31 mouse cellular contexts compared by ENCODE assay signal in genomic region chr11:84164561-84164960, GRCm38 (mm10). TPM values are rescaled to one million over a fixed set of nuclear protein-coding genes. Genes with fewer than 3 reads are reported as not detected.
DNase-seq lines count a peak whose midpoint lies in the region; ATAC-seq and TF ChIP-seq lines count a peak whose summit lies in the region.
"Had no signal": no experiment of that assay in that cellular context is flagged by ENCODE, and none has a peak within 500 bp of the region (broad histone marks: within the 10 kb centered on the region; RNA-seq: fewer than 3 reads in every experiment).

No protein-coding gene starts in this region.

- no peak for TF ChIP-seq CTCF in small intestine, adult 2 months (IDR thresholded peaks at IDR 0.05; ENCODE audit: extremely low read depth, insufficient read length, insufficient replicate concordance, low read depth, low read length)

- H3K4me2 ChIP-seq in heart, embryonic 12.5 days: no peak overlapping the region
- no peak overlapping the region for H3K4me2 ChIP-seq in intestine, embryonic 14.5 days (ENCODE audit: low read length)
- 0 out of 2 replicates have a peak overlapping the region, but pooled peaks have one; percentile 7 for H3K4me2 ChIP-seq in intestine, embryonic 16.5 days (ENCODE audit: low read depth, low read length)
- no peak overlapping the region for H3K4me2 ChIP-seq in kidney, embryonic 16.5 days (replicated peaks; ENCODE audit: low read depth, low read length)
- H3K4me2 ChIP-seq: embryonic facial prominence, embryonic 13.5 days; embryonic facial prominence, embryonic 15.5 days; forebrain, embryonic 12.5 days had no signal

- H3K9ac ChIP-seq in heart, embryonic 12.5 days: no peak overlapping the region
- no peak overlapping the region for H3K9ac ChIP-seq in intestine, embryonic 14.5 days (ENCODE audit: low read length)
- H3K9ac ChIP-seq in intestine, embryonic 16.5 days (ENCODE audit: low read depth, low read length): no peak overlapping the region
- no peak overlapping the region for H3K9ac ChIP-seq in kidney, embryonic 16.5 days (replicated peaks; ENCODE audit: low read length)
- H3K9ac ChIP-seq: embryonic facial prominence, embryonic 13.5 days; embryonic facial prominence, embryonic 15.5 days; forebrain, embryonic 12.5 days had no signal

- H3K9me3 ChIP-seq in heart, embryonic 12.5 days (replicated peaks): no peaks in the 10 kb centered on the region
- H3K9me3 ChIP-seq in intestine, embryonic 14.5 days (ENCODE audit: control insufficient read depth, low read length): no peaks in the 10 kb centered on the region
- H3K9me3 ChIP-seq in intestine, embryonic 16.5 days (ENCODE audit: control insufficient read depth, low read length): no peaks in the 10 kb centered on the region
- H3K9me3 ChIP-seq in kidney, embryonic 16.5 days (ENCODE audit: low read length): no peaks in the 10 kb centered on the region
- H3K9me3 ChIP-seq: embryonic facial prominence, embryonic 13.5 days; embryonic facial prominence, embryonic 15.5 days; forebrain, embryonic 10.5 days; forebrain, embryonic 12.5 days; G1E had no signal

- H3K36me3 ChIP-seq in heart, embryonic 12.5 days: no peaks in the 10 kb centered on the region
- H3K36me3 ChIP-seq in intestine, embryonic 14.5 days (ENCODE audit: control insufficient read depth, insufficient read depth, low read length): no peaks in the 10 kb centered on the region
- no peaks in the 10 kb centered on the region for H3K36me3 ChIP-seq in intestine, embryonic 16.5 days (ENCODE audit: control insufficient read depth, insufficient read depth, low read length)
- peaks cover 19% of the 10 kb centered on the region for H3K36me3 ChIP-seq in small intestine, adult 2 months (ENCODE audit: control insufficient read depth, insufficient read depth, low read length)
- H3K36me3 ChIP-seq in kidney, embryonic 16.5 days (ENCODE audit: insufficient read depth, low read length): no peaks in the 10 kb centered on the region
- H3K36me3 ChIP-seq: embryonic facial prominence, embryonic 13.5 days; embryonic facial prominence, embryonic 15.5 days; forebrain, embryonic 10.5 days; forebrain, embryonic 12.5 days; G1E had no signal

- 64% methylated on average over 4 of the region's 4 CpGs for WGBS in heart, embryonic 12.5 days
- WGBS in intestine, embryonic 14.5 days: 39% methylated on average over 4 of the region's 4 CpGs
- WGBS in intestine, embryonic 16.5 days: 35% methylated on average over 4 of the region's 4 CpGs
- 20% methylated on average over 4 of the region's 4 CpGs for WGBS in small intestine, adult 2 months
- WGBS in kidney, embryonic 16.5 days: 59% methylated on average over 4 of the region's 4 CpGs

- H3K4me1 ChIP-seq in heart, embryonic 12.5 days (replicated peaks): no peaks in the 10 kb centered on the region
- no peaks in the 10 kb centered on the region for H3K4me1 ChIP-seq in intestine, embryonic 14.5 days (replicated peaks; ENCODE audit: control insufficient read depth, insufficient read depth, low read length)
- peaks cover 18% of the 10 kb centered on the region for H3K4me1 ChIP-seq in intestine, embryonic 16.5 days (ENCODE audit: control insufficient read depth, insufficient read depth, low read length)
- H3K4me1 ChIP-seq in small intestine, adult 2 months (ENCODE audit: control insufficient read depth, insufficient read depth, insufficient read length, low read length): peaks cover 20% of the 10 kb centered on the region
- H3K4me1 ChIP-seq in kidney, embryonic 16.5 days (ENCODE audit: insufficient read depth, low read length): no peaks in the 10 kb centered on the region
- H3K4me1 ChIP-seq: embryonic facial prominence, embryonic 13.5 days; embryonic facial prominence, embryonic 15.5 days; forebrain, embryonic 12.5 days had no signal

- no peak overlapping the region for H3K27ac ChIP-seq in heart, embryonic 12.5 days (ENCODE audit: poor library complexity, severe bottlenecking)
- no peak overlapping the region for H3K27ac ChIP-seq in intestine, embryonic 14.5 days (ENCODE audit: low read depth)
- peak overlapping the region; percentile 29; the same call in 1 of the 2 replicates for H3K27ac ChIP-seq in intestine, embryonic 16.5 days (ENCODE audit: low read length)
- peak overlapping the region; percentile 92 for H3K27ac ChIP-seq in small intestine, adult 2 months (ENCODE audit: insufficient read depth, low read depth, low read length)
- no peak overlapping the region for H3K27ac ChIP-seq in kidney, embryonic 16.5 days (ENCODE audit: low read length)
- H3K27ac ChIP-seq: embryonic facial prominence, embryonic 13.5 days; embryonic facial prominence, embryonic 15.5 days; forebrain, embryonic 10.5 days; forebrain, embryonic 12.5 days had no signal

- no peak for ATAC-seq in heart, embryonic 12.5 days (ENCODE audit: insufficient number of reproducible peaks, low FRiP score)
- ATAC-seq in intestine, embryonic 14.5 days (replicated peaks; ENCODE audit: low FRiP score, low TSS enrichment, low read depth): 0 out of 2 replicates have a peak, but pooled peaks have one; percentile 58
- ATAC-seq in intestine, embryonic 16.5 days: peak; percentile 88
- ATAC-seq in monocyte, adult 5-6 weeks (replicated peaks; ENCODE audit: insufficient number of reproducible peaks, low FRiP score, low TSS enrichment, poor library complexity, severe bottlenecking): no peak
- no peak for ATAC-seq in kidney, embryonic 16.5 days (ENCODE audit: low FRiP score, low TSS enrichment)
- ATAC-seq: activated CD4-positive, CD25-positive, alpha-beta regulatory T cell, adult 4 months; CD4-positive, CD25-positive, alpha-beta regulatory T cell, adult 4 months; forebrain, embryonic 14.5 days; Patski had no signal

- peak; percentile 74 for DNase-seq in heart, adult 11 months
- no peak for DNase-seq in intestine, embryonic 14.5 days (ENCODE audit: low spot score)
- DNase-seq in retina, postnatal 1 day: no peak
- DNase-seq: adrenal gland, adult 8-10 months; adrenal gland, postnatal 36 days; B cell, adult 2 months; cerebellum, adult 11-12 months; cerebellum, adult 2 months; cerebellum, adult 9-10 months; cerebellum, postnatal 10 days; cerebellum, postnatal 25 days; embryo, embryonic 11 days had no signal

- no peak overlapping the region for H3K4me3 ChIP-seq in heart, embryonic 12.5 days
- H3K4me3 ChIP-seq in intestine, embryonic 14.5 days (ENCODE audit: low read depth, low read length): no peak overlapping the region
- no peak overlapping the region for H3K4me3 ChIP-seq in intestine, embryonic 16.5 days (ENCODE audit: low read length)
- no peak overlapping the region; the same call in 1 of the 2 replicates for H3K4me3 ChIP-seq in small intestine, adult 2 months (ENCODE audit: low read depth, low read length)
- no peak overlapping the region for H3K4me3 ChIP-seq in kidney, embryonic 16.5 days (ENCODE audit: low read length)
- H3K4me3 ChIP-seq: embryonic facial prominence, embryonic 13.5 days; embryonic facial prominence, embryonic 15.5 days; erythroblast, embryonic 14.5 days; forebrain, embryonic 10.5 days; forebrain, embryonic 12.5 days had no signal

- no peak for TF ChIP-seq POLR2A in small intestine, adult 2 months (IDR thresholded peaks at IDR 0.05; ENCODE audit: low read depth, low read length)

- no peaks in the 10 kb centered on the region for H3K27me3 ChIP-seq in heart, embryonic 12.5 days (replicated peaks)
- no peaks in the 10 kb centered on the region for H3K27me3 ChIP-seq in intestine, embryonic 14.5 days (replicated peaks; ENCODE audit: control insufficient read depth, insufficient read depth, low read length)
- no peaks in the 10 kb centered on the region for H3K27me3 ChIP-seq in intestine, embryonic 16.5 days (replicated peaks; ENCODE audit: control insufficient read depth, insufficient read depth, low read length)
- H3K27me3 ChIP-seq in small intestine, adult 2 months (ENCODE audit: control insufficient read depth, insufficient read depth, low read length): no peaks in the 10 kb centered on the region
- H3K27me3 ChIP-seq in kidney, embryonic 16.5 days (ENCODE audit: insufficient read depth, low read length): no peaks in the 10 kb centered on the region
- H3K27me3 ChIP-seq: embryonic facial prominence, embryonic 13.5 days; embryonic facial prominence, embryonic 15.5 days; Patski had no signal

RNA-seq across cellular contexts. Expression of gene Gm11437, which starts 2.7 kb away (rescaled TPM):
- not detected in 2 replicates for polyA plus RNA-seq in heart, embryonic 12.5 days (2016; fragmentation: Nextera tagmentation; extraction: Ambion mirVana)
- 0.15 TPM in 2 replicates for polyA plus RNA-seq in intestine, embryonic 14.5 days (2014; fragmentation: Nextera tagmentation; extraction: Ambion mirVana)
- 0.17 TPM in 1 of 2 replicates, not detected in the other for polyA plus RNA-seq in intestine, embryonic 16.5 days (2015; fragmentation: Nextera tagmentation; extraction: Ambion mirVana)
- polyA plus RNA-seq in small intestine, adult 2 months (2012; rRNA removed): 1.9 and 10.0 TPM in 2 replicates
- total RNA-seq in monocyte, adult 5-6 weeks (2017): not detected in 3 replicates
- not detected in 2 replicates for polyA plus RNA-seq in kidney, embryonic 16.5 days (2015; fragmentation: Nextera tagmentation; extraction: Ambion mirVana)
- total RNA-seq: adrenal gland, adult 18-20 months; adrenal gland, postnatal 36 days; CH12.LX; common myeloid progenitor, adult 5-6 weeks; G1E had no signal
- polyA plus RNA-seq: activated CD4-positive, CD25-positive, alpha-beta regulatory T cell, adult 4 months; CD4-positive, CD25-positive, alpha-beta regulatory T cell, adult 4 months; cerebellum, adult 2 months; embryonic facial prominence, embryonic 11.5 days; embryonic facial prominence, embryonic 13.5 days; embryonic facial prominence, embryonic 15.5 days; erythroblast, embryonic 14.5 days; forebrain, embryonic 10.5 days; forebrain, embryonic 12.5 days; forebrain, embryonic 14.5 days; G1E; Patski had no signal

RNA-seq across cellular contexts. Expression of gene Acaca, which starts 35.1 kb away (rescaled TPM):
- 13.1 and 15.4 TPM in 2 replicates for polyA plus RNA-seq in heart, embryonic 12.5 days (2016; fragmentation: Nextera tagmentation; extraction: Ambion mirVana)
- polyA plus RNA-seq in intestine, embryonic 14.5 days (2014; fragmentation: Nextera tagmentation; extraction: Ambion mirVana): 23.6 and 25.8 TPM in 2 replicates
- polyA plus RNA-seq in intestine, embryonic 16.5 days (2015; fragmentation: Nextera tagmentation; extraction: Ambion mirVana): 8.3 and 8.5 TPM in 2 replicates
- 1.7 and 4.0 TPM in 2 replicates for polyA plus RNA-seq in small intestine, adult 2 months (2012; rRNA removed)
- total RNA-seq in monocyte, adult 5-6 weeks (2017): 14.3 to 40.4 TPM (median 28.7 TPM) in 3 replicates
- polyA plus RNA-seq in kidney, embryonic 16.5 days (2015; fragmentation: Nextera tagmentation; extraction: Ambion mirVana): 12.0 TPM in 2 replicates

RNA-seq across cellular contexts. Expression of gene Tada2a, which starts 35.2 kb away (rescaled TPM):
- 22.0 and 22.9 TPM in 2 replicates for polyA plus RNA-seq in heart, embryonic 12.5 days (2016; fragmentation: Nextera tagmentation; extraction: Ambion mirVana)
- polyA plus RNA-seq in intestine, embryonic 14.5 days (2014; fragmentation: Nextera tagmentation; extraction: Ambion mirVana): 31.8 and 35.3 TPM in 2 replicates
- 20.9 and 23.2 TPM in 2 replicates for polyA plus RNA-seq in intestine, embryonic 16.5 days (2015; fragmentation: Nextera tagmentation; extraction: Ambion mirVana)
- 0.44 and 1.0 TPM in 2 replicates for polyA plus RNA-seq in small intestine, adult 2 months (2012; rRNA removed)
- total RNA-seq in monocyte, adult 5-6 weeks (2017): 6.5 to 9.9 TPM (median 7.2 TPM) in 3 replicates
- 34.1 and 36.1 TPM in 2 replicates for polyA plus RNA-seq in kidney, embryonic 16.5 days (2015; fragmentation: Nextera tagmentation; extraction: Ambion mirVana)

Comparison
In these comparisons a context has a peak if more than half of its experiments do, and no peak if none do; other contexts are left out.
1. H3K27ac ChIP-seq: peak in intestine, embryonic 16.5 days (single experiment) and small intestine, adult 2 months (single experiment); none in heart, embryonic 12.5 days (single experiment), intestine, embryonic 14.5 days (single experiment) and kidney, embryonic 16.5 days (single experiment).
2. ATAC-seq: peak in intestine, embryonic 14.5 days (single experiment) and intestine, embryonic 16.5 days (single experiment); none in heart, embryonic 12.5 days (single experiment), monocyte, adult 5-6 weeks (single experiment) and kidney, embryonic 16.5 days (single experiment).
3. RNA of gene Tada2a, which starts 35.2 kb away (polyA plus RNA-seq): 34.1 to 36.1 TPM in kidney, embryonic 16.5 days, 31.8 to 35.3 TPM in intestine, embryonic 14.5 days, 20.9 to 23.2 TPM in intestine, embryonic 16.5 days and 22.0 to 22.9 TPM in heart, embryonic 12.5 days; 0.44 to 1.0 TPM in small intestine, adult 2 months; every median in the first group is over 10 times any median in the second.